Mouse (Mus musculus) midbrain, embryonic 16.5 days (tissue): ENCODE measurements around the gene Papln. TPM values are rescaled to one million over a fixed set of nuclear protein-coding genes. Genes with fewer than 3 reads are reported as not detected.
A peak's percentile ranks its signal among the peaks of the same experiment; 100 is the strongest.

Source experiments
- ATAC-seq: fragments of 200-750 bp; cut with Nextera tagmentation; 2 replicates; pipeline ENCODE4 v1.8.0; 2017; ENCODE audit warnings: moderate TSS enrichment
- H3K27ac ChIP-seq: fragments of 300-500 bp; sonication (generic); 2 replicates; pipeline ENCODE4 v1.5.1; 2014; ENCODE audit warnings: mild to moderate bottlenecking, low read length, mixed read lengths
- H3K27me3 ChIP-seq: fragments of 300-500 bp; sonication (generic); 2 replicates; pipeline ENCODE4 v1.6.1; 2014; ENCODE audit warnings: low read depth, low read length, mixed read lengths; ENCODE audit not compliant: control insufficient read depth, insufficient read depth
- H3K36me3 ChIP-seq: fragments of 300-500 bp; sonication (generic); 2 replicates; pipeline ENCODE4 v1.6.1; 2014; ENCODE audit warnings: mild to moderate bottlenecking, low read length, moderate library complexity, mixed read lengths; ENCODE audit not compliant: control insufficient read depth, insufficient read depth
- H3K4me1 ChIP-seq: fragments of 300-500 bp; sonication (generic); 2 replicates; pipeline ENCODE4 v1.6.1; 2014; ENCODE audit warnings: mild to moderate bottlenecking, low read length, mixed read lengths; ENCODE audit not compliant: control insufficient read depth, insufficient read depth
- H3K4me2 ChIP-seq: fragments of 300-500 bp; sonication (generic); 2 replicates; pipeline ENCODE4 v1.6.1; 2014; ENCODE audit warnings: mild to moderate bottlenecking, low read length, mixed read lengths
- H3K4me3 ChIP-seq: fragments of 300-500 bp; sonication (generic); 2 replicates; pipeline ENCODE4 v1.5.1; 2014; ENCODE audit warnings: low read depth, mild to moderate bottlenecking, low read length, moderate library complexity, mixed read lengths
- H3K9ac ChIP-seq: fragments of 300-500 bp; sonication (generic); 2 replicates; pipeline ENCODE4 v1.6.1; 2014; ENCODE audit warnings: low read depth, low read length, mixed read lengths
- H3K9me3 ChIP-seq: fragments of 300-500 bp; sonication (generic); replicated peaks from 2 replicates; pipeline ENCODE4 v1.6.1; 2014; ENCODE audit warnings: mild to moderate bottlenecking, low read length, mixed read lengths; ENCODE audit not compliant: control insufficient read depth, poor library complexity, severe bottlenecking
- WGBS: fragments of 180-500 bp; shearing (Covaris S2); extraction: QIAGEN DNeasy Blood & Tissue Kit; methylation state at CpG from one replicate; pipeline ENCODE4 v1.1.7; 2014; 5-methylcytosine and 5-hydroxymethylcytosine counted together
- polyA plus RNA-seq: library from polyadenylated mRNA; unstranded; fragments of >200 nt; fragmentation: Nextera tagmentation; extraction: Ambion mirVana; gene quantifications from 2 replicates; pipeline ENCODE4 v1.2.1, GENCODE M21; 2015

The Papln gene
- polyA plus RNA-seq, 1 experiment from 2014 or later = 0.16 TPM

GRCm38 (mm10) chr12:83776766-83777165 is 13.3 kb downstream of the Papln start:
- H3K36me3 ChIP-seq = no peaks in the 10 kb centered on the region
- H3K4me2 ChIP-seq = no peak overlapping the region
- no peaks in the 10 kb centered on the region for H3K9me3 ChIP-seq
- no peak overlapping the region for H3K4me3 ChIP-seq
- no peak overlapping the region for H3K9ac ChIP-seq
- ATAC-seq = no peak
- H3K27ac ChIP-seq = no peak overlapping the region
- no peaks in the 10 kb centered on the region for H3K4me1 ChIP-seq
- WGBS = 91% methylated on average over 7 of the region's 7 CpGs
- H3K27me3 ChIP-seq = no peaks in the 10 kb centered on the region

GRCm38 (mm10) chr12:83780181-83780580 is 16.7 kb downstream of the Papln start:
- Histone ChIP-seq H3K27ac (no peak overlapping the region), H3K4me2 (no peak overlapping the region), H3K9me3 (no peaks in the 10 kb centered on the region), H3K27me3 (no peaks in the 10 kb centered on the region), H3K36me3 (no peaks in the 10 kb centered on the region), H3K4me3 (no peak overlapping the region), H3K9ac (no peak overlapping the region), H3K4me1 (no peaks in the 10 kb centered on the region)
- ATAC-seq = no peak
- WGBS = 90% methylated on average over 3 of the region's 3 CpGs

- no peaks in the 10 kb centered on the region for H3K27me3 ChIP-seq
- H3K4me3 ChIP-seq = no peak overlapping the region
- no peak overlapping the region for H3K4me2 ChIP-seq
- no peaks in the 10 kb centered on the region for H3K9me3 ChIP-seq
- no peaks in the 10 kb centered on the region for H3K4me1 ChIP-seq
- no peaks in the 10 kb centered on the region for H3K36me3 ChIP-seq
- WGBS = 68% methylated on average over 7 of the region's 7 CpGs
- ATAC-seq = no peak
- no peak overlapping the region for H3K27ac ChIP-seq
- no peak overlapping the region for H3K9ac ChIP-seq
These were observed 17.8 kb downstream of the Papln start for GRCm38 (mm10) chr12:83781204-83781603.

- Histone ChIP-seq H3K36me3 (no peaks in the 10 kb centered on the region), H3K4me2 (no peak overlapping the region), H3K27ac (no peak overlapping the region), H3K4me3 (no peak overlapping the region), H3K4me1 (no peaks in the 10 kb centered on the region), H3K9ac (no peak overlapping the region), H3K27me3 (no peaks in the 10 kb centered on the region), H3K9me3 (no peaks in the 10 kb centered on the region)
- WGBS = 79% methylated on average over 23 of the region's 23 CpGs
- ATAC-seq = no peak
These were observed 18.3 kb downstream of the Papln start for GRCm38 (mm10) chr12:83781640-83782278.

GRCm38 (mm10) chr12:83782669-83783068 is 19.2 kb downstream of the Papln start:
- H3K27me3 ChIP-seq = no peaks in the 10 kb centered on the region
- H3K36me3 ChIP-seq = no peaks in the 10 kb centered on the region
- WGBS = 94% methylated on average over 10 of the region's 10 CpGs
- H3K4me1 ChIP-seq = no peaks in the 10 kb centered on the region
- no peak overlapping the region for H3K27ac ChIP-seq
- no peak for ATAC-seq
- no peaks in the 10 kb centered on the region for H3K9me3 ChIP-seq
- no peak overlapping the region for H3K4me2 ChIP-seq
- no peak overlapping the region for H3K4me3 ChIP-seq
- no peak overlapping the region for H3K9ac ChIP-seq

GRCm38 (mm10) chr12:83785305-83785704 is 21.9 kb downstream of the Papln start:
- WGBS = 65% methylated on average over 4 of the region's 4 CpGs
- peaks cover 3% of the 10 kb centered on the region; the same call in 1 of the 2 replicates for H3K4me1 ChIP-seq
- H3K36me3 ChIP-seq = no peaks in the 10 kb centered on the region
- H3K4me2 ChIP-seq = no peak overlapping the region
- no peaks in the 10 kb centered on the region for H3K27me3 ChIP-seq
- no peak overlapping the region for H3K9ac ChIP-seq
- no peak overlapping the region for H3K4me3 ChIP-seq
- ATAC-seq = no peak
- H3K9me3 ChIP-seq = no peaks in the 10 kb centered on the region
- H3K27ac ChIP-seq = no peak overlapping the region

GRCm38 (mm10) chr12:83789051-83789780 is 25.8 kb downstream of the Papln start:
- Histone ChIP-seq H3K9me3 (no peaks in the 10 kb centered on the region), H3K9ac (no peak overlapping the region), H3K4me2 (no peak overlapping the region), H3K36me3 (no peaks in the 10 kb centered on the region), H3K27ac (no peak overlapping the region), H3K4me1 (peaks cover 3% of the 10 kb centered on the region), H3K27me3 (no peaks in the 10 kb centered on the region), H3K4me3 (no peak overlapping the region)
- ATAC-seq = no peak
- 87% methylated on average over 17 of the region's 17 CpGs for WGBS

- Histone ChIP-seq H3K27me3 (no peaks in the 10 kb centered on the region), H3K9ac (no peak overlapping the region), H3K4me3 (no peak overlapping the region), H3K9me3 (no peaks in the 10 kb centered on the region), H3K4me1 (peaks cover 3% of the 10 kb centered on the region), H3K27ac (0 out of 2 replicates have a peak overlapping the region, but pooled peaks have one; percentile 11), H3K36me3 (no peaks in the 10 kb centered on the region), H3K4me2 (no peak overlapping the region)
- ATAC-seq = no peak
- WGBS = 49% methylated on average over 4 of the region's 4 CpGs
These were observed 26.3 kb downstream of the Papln start for GRCm38 (mm10) chr12:83789781-83790140.

- Histone ChIP-seq H3K4me2 (no peak overlapping the region), H3K9me3 (no peaks in the 10 kb centered on the region), H3K27me3 (no peaks in the 10 kb centered on the region), H3K4me1 (peaks cover 3% of the 10 kb centered on the region), H3K9ac (no peak overlapping the region), H3K36me3 (peaks cover 8% of the 10 kb centered on the region; the same call in 1 of the 2 replicates), H3K4me3 (no peak overlapping the region), H3K27ac (no peak overlapping the region)
- ATAC-seq = no peak
- WGBS = 82% methylated on average over 4 of the region's 4 CpGs
These were observed 27.3 kb downstream of the Papln start for GRCm38 (mm10) chr12:83790749-83791148.
